9 mouse cellular contexts compared by ENCODE assay signal in the genomic region with DNA sequence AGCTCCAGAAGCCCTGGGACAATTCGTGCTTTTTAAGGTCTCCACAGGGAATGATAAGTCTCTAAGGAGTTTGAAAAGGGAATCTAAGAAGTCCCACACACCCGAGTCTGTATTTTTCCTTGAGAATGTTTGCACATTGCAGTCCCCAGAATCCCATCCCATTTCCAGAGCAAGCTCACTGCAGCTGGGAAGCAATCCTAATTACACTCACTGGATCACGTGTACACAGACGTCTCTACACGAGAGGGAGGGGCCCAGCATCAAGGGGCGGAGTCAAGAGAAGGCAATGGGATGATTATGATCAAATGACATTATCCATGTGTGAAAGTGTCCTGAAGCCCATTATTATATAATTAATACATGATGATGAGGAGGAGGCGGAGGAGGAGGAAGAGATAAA.
DNase-seq lines count a peak whose midpoint lies in the region; ATAC-seq lines count a peak whose summit lies in the region.
"Had no signal": no experiment of that assay in that cellular context is flagged by ENCODE, and none has a peak within 500 bp of the region (broad histone marks: within the 10 kb centered on the region; RNA-seq: fewer than 3 reads in every experiment).

No protein-coding gene starts in this region.

- DNase-seq in gastrocnemius, adult 18-20 months (ENCODE audit: low spot score): peak; percentile 72
- no peak for DNase-seq in gastrocnemius, postnatal 10 days
- DNase-seq in Muller cell, postnatal 12 days (ENCODE audit: inconsistent ontology term): peak; percentile 45
- DNase-seq in kidney, postnatal 36 days: peak; percentile 66 to 71
- DNase-seq in ovary, postnatal 14 days (ENCODE audit: low spot score): no peak
- DNase-seq in adrenal gland, postnatal 10 days: no peak
- DNase-seq in MN1 (ENCODE audit: low spot score): no peak

- no peaks in the 10 kb centered on the region for H3K27me3 ChIP-seq in forebrain, embryonic 15.5 days

- peaks cover 32% of the 10 kb centered on the region for H3K4me1 ChIP-seq in forebrain, embryonic 15.5 days

- H3K36me3 ChIP-seq in forebrain, embryonic 15.5 days: no peaks in the 10 kb centered on the region
- H3K36me3 ChIP-seq: G1E had no signal

- H3K4me3 ChIP-seq in forebrain, embryonic 15.5 days: no peak overlapping the region

- H3K9ac ChIP-seq in forebrain, embryonic 15.5 days (replicated peaks): no peak overlapping the region

- WGBS in forebrain, embryonic 15.5 days: 27% methylated on average over 7 of the region's 7 CpGs

- H3K27ac ChIP-seq in forebrain, embryonic 15.5 days (replicated peaks): no peak overlapping the region

- no peaks in the 10 kb centered on the region for H3K9me3 ChIP-seq in forebrain, embryonic 15.5 days

- H3K4me2 ChIP-seq in forebrain, embryonic 15.5 days (replicated peaks): no peak overlapping the region

- peak; percentile 42 for ATAC-seq in forebrain, embryonic 15.5 days (replicated peaks)

Comparison
In these comparisons a context has a peak if more than half of its experiments do, and no peak if none do; other contexts are left out.
1. DNase-seq: peak in gastrocnemius, adult 18-20 months (single experiment), Muller cell, postnatal 12 days (single experiment) and kidney, postnatal 36 days (2 of 2); none in gastrocnemius, postnatal 10 days (single experiment), ovary, postnatal 14 days (single experiment), adrenal gland, postnatal 10 days (single experiment) and MN1 (single experiment).